Mouse (Mus musculus) thymus, adult 18-20 months (tissue): ENCODE measurements around the gene Mrgpra6.

Experiments used
- DNase-seq, 2 experiments: peaks; one replicate each; pipeline ENCODE4 v3.0.0; 2022; ENCODE audit warnings: mixed read lengths in 2 of 2

Gene Mrgpra6

DNA sequence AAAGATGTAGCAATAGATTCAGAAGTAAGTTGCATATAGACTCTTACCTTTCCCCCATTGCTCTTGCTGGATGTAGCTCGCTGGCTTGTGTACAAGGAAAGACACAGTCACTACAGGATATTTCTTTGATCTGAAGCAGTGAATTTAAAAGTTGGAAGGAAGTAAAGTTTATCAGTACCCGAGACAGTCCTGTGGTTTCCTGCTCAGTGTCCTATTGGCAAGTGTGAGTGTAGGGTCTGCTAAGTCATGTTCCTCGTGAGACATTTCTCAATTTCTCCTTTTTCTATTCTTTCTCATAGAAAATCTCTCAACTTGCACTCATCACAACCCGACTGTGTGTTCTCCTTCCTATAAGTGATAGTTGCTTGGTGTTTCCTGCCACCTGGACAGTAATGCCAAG is at the start of gene Mrgpra6:
TSS of gene Mrgpra6 (minus strand) at position 91 of the 400 bp plus-strand sequence.
- DNase-seq, result no peak

DNA sequence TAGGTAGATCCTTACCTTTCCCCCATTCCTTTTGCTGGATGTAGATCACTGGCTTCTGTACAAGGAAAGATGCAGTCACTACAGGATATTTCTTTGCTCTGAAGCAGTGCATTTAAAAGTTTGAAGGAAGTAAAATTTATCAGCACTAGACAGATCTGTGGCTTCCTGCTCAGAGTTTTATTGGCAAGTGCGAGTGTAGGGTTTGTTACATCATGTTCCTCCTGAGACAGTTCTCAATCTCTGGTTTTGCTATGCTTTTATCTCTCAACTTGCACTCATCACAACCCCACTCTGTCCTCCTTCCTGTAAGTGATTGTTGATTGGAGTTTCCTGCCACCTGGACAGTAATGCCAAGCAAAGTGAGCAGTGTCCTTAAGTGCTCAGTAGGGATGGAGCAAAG is 48.0 kb upstream of the Mrgpra6 start, which contains the start of gene Mrgpra9:
TSS of gene Mrgpra9 (minus strand) at position 79 of the 400 bp plus-strand sequence.
- no peak for DNase-seq

DNA sequence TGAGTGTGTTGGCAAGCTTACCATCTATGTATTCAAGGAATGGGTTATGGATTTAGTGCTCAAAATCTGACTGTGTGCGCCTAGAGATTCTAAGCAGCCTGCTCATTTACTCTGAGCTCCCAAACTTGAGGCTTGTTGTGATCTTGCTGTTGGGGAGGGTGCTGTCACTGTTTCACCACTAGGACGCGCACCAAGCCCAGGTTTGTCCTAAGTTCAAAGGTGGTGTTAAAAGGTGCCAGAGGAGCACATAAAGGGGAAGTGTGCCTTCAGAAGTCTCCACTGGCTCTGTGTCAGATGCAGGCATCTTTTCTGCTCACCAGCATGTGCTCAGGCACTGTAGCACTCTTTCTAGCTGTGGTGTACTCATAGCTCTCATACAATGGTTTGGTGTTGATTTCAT is 39.9 kb upstream of the Mrgpra6 start:
- DNase-seq, result peak in 1 of 2 experiments; percentile 11

DNA sequence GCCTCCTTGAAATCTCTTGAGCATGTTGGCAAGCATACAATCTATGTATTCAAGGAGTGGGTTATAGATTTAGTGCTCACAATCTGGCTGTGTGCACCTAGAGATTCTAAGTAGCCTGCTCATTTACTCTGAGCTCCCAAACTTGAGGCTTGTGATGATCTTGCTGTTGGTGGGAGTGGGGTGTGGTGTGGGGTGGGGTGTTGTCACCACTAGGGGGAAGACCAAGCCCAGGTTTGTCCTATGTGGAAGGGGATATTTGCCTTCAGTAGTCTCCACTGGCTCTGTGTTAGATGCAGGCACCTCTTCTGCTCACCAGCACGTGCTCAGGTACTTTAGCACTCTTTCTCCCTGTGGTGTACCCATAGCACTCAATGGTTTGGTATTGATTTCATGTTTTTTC is 9.4 kb downstream of the Mrgpra6 start:
- DNase-seq, result no peak

DNA sequence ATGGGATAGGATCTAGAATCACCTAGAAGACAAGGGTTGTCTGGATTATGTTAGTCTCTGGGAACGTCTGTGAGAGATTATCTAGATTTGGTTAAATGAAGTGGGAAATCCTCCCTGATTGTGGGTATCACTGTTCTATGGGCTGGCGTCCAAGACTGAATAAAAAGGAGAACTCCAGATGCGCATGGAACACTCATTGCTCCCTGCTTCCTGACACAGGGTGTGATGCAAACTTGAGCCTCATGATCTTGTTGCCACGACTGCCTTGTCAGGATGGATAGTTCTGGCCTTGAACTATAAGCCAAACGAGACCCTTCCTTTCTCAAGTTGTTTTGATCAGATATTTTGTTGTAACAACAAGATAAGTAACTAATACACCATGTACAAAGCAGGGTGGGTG is 33.9 kb downstream of the Mrgpra6 start:
- DNase-seq, result no peak

DNA sequence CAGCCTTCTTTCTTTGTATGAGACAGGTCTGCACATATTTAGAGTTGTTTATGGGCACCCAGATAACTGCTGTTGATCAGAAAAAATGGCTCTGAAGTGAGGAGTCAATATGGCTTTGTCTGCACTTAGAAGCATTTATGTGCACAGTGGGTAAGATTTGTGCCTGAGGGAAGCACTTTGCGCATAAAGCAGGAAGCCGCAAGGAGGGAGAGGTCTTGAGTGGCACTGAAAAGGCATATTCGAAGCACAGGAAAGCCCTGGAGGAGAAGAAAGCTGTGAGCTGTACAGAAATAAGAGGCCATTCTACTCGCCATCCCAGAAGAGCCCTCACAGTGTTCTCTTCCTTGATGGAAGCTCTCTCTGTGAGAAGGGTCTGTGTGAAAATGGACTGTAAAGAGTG is 39.7 kb downstream of the Mrgpra6 start:
- DNase-seq, result no peak

GRCm38 (mm10) chr7:47163203-47163602 is 41.5 kb downstream of the Mrgpra6 start:
- no peak for DNase-seq

- DNase-seq, result no peak
These were observed 46.3 kb downstream of the Mrgpra6 start for GRCm38 (mm10) chr7:47158451-47158850.

- no peak for DNase-seq
These were observed 47.0 kb downstream of the Mrgpra6 start for GRCm38 (mm10) chr7:47157743-47158142.

DNA sequence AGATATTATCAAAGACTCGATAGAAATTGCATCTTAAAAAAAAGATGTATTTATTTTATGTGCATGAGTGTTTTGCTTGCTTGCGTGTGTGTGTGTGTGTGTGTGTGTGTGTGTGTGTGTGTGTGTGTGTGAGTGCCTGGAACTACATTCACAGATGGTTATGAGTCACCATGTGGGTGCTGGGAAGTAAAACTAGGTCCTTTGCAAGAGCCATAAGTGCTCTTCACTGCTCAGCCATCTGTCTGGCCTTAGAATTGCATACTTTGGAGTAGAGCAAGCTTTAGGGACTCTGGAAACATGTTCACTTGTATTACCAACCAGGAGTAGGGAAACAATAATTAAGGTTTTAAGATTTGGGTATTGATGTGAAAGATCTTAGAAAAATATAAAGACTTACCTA is 48.9 kb downstream of the Mrgpra6 start:
- no peak for DNase-seq

DNA sequence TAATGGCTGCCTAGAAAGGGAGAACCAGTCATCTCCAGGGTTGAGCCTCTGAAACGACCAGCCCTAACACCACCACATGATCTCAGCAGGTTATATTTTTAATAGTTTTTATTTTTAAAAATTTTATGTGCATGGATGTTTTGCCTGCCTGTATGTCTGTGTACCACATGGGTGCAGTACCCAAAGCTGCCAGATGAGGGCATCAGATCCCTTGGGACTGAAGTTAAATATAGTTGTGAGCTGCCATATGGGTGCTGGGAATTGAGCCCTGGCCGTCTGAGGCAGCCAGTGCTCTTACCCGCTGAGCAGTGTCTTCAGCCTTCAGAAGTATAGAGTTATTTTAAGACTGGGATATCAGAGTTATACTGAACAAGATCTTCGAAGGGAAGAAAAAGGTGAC is 49.3 kb downstream of the Mrgpra6 start:
- no peak for DNase-seq

DNA sequence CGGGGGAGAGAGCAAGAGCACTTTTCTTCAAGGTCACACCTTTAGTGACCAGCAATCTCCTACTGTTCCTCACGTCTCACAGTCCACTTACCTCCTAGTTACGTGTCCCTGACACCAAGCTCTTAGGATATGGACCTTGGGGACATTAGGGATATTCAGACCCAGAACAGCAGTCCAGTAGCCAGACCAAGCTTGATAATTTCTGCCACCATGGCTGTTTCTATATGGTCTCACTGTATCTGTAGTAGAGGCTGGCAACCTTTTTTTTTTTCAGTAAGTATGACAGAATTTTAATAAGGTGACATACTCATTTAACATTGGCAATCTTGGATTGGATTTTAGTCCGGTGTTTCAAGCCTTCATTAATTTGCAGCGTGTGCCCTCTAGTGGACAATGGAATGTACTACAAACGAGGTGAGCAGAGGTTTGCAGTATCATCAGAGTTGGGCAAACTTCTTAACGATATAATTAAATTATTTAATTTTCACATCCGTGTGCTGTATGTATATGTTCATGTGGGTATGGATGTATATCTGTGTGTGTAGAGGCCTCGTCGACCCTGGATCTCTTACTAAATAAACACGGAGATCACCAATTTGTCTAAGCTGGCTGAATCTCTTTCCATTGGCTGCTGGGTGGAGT is 54.2 kb downstream of the Mrgpra6 start:
- DNase-seq, result no peak

DNA sequence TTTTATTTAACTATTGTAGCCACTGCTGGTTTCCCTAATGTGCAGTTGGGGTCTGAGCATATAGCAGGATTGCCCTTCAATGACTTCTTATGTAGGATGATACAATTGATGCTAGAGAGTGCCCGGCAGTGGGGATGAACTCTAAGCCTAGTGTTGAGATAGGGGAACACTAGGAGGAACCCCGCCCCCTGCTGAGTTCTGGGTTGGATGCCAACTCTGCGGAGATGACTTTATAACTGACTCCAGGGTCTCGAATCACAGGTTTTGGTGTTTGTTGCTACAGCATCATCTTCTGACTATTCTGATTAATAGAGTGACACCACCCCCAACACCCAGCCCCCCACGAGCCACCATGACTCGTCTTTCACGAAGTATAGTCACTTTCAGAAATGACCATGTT is 56.4 kb downstream of the Mrgpra6 start:
- no peak for DNase-seq

GRCm38 (mm10) chr7:47146034-47146812 is 58.5 kb downstream of the Mrgpra6 start:
- DNase-seq, result no peak

DNA sequence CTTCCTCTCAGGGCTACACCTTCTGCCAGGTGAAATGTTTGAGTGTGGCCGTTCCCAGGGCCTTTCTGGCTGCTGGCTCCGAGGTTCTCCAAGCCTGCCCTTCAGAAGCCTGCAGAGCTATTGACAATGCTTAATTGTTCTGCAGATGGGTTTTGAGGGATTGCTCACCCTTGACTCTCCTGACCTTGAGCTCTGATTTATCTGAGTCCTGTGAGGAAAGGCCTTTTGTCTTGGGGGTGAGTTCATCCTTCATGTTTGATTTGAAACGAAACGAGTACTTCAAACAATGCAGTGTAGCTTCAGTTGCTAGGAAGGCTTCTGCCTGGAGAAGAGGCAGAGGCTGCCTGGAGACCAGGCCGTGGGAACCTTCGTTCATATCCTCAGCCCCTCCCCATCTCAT is 60.4 kb downstream of the Mrgpra6 start:
- no peak for DNase-seq

DNA sequence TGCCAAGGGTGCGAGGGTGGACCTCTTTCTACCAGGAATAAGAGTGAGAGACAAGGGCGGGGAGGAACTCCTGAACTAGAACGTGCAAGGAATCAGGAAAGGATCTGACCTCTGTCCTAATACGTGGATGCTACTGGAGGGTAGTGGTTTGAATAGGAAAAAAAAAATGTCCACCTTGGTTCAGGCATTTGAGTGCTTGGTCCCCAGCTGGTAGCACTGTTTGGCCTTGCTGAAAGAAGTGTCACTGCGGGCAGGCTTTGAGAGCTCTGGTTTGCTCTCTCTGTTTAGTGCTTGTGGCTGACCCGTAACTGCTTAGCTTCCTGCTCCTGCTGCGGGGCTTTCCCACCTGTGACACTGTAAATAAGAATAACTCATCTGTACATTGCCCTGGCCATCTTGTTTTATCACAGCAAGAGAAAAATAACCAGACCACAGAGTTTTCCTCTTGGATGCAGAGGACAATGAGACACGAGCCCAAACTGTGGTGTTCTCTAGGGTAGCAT is 64.8 kb downstream of the Mrgpra6 start:
- DNase-seq, result no peak
